Mouse (Mus musculus): ENCODE data around the gene Pet117. TPM values are rescaled to one million over a fixed set of nuclear protein-coding genes. Genes with fewer than 3 reads are reported as not detected.
A peak's percentile ranks its signal among the peaks of the same experiment; 100 is the strongest.
"Not testable (repeated sequence)": the region's sequence is repeated elsewhere in the genome, so short reads cannot be mapped to it uniquely, and the experiment has no call there.

Pet117 gene
- total and polyA plus RNA-seq, 2 experiments from 2014 or later = 2.3 TPM; not detected in 1

GRCm38 (mm10) chr2:144331401-144332302, 37.1 kb upstream of the Pet117 start, which contains the start of gene Ovol2:
Gene Ovol2 (minus strand): TSS chr2:144332146.
- Histone ChIP-seq H3K27me3 (ENCODE audit: insufficient read depth, low read length) (peaks cover 77% of the 10 kb centered on the region), H3K4me1 (ENCODE audit: insufficient read depth) (peaks cover 13% of the 10 kb centered on the region), H3K9me3 (ENCODE audit: low read length) (no peaks in the 10 kb centered on the region), H3K27ac (ENCODE audit: low read depth, low read length) (no peak within 1 kb of the TSS), H3K4me2 (ENCODE audit: low read depth) (peak within 1 kb of the TSS; percentile 92), H3K4me3 (ENCODE audit: low read depth, low read length) (peak within 1 kb of the TSS; percentile 43), H3K36me3 (ENCODE audit: insufficient read depth) (no peaks in the 10 kb centered on the region), H3K9ac (peak within 1 kb of the TSS; percentile 28)
- ATAC-seq (no peak), DNase-seq (no peak)
- TF ChIP-seq CTCF (IDR thresholded peaks at IDR 0.05; ENCODE audit: low read depth) = no peak
- WGBS = under 1% methylated on average over 56 of the region's 62 CpGs

GRCm38 (mm10) chr2:144332486-144332885, 36.3 kb upstream of the Pet117 start:
- Histone ChIP-seq H3K4me3 (ENCODE audit: low read depth, low read length) (peak overlapping the region; percentile 43), H3K9ac (no peak overlapping the region), H3K27me3 (ENCODE audit: insufficient read depth, low read length) (peaks cover 77% of the 10 kb centered on the region), H3K4me1 (ENCODE audit: insufficient read depth) (peaks cover 13% of the 10 kb centered on the region), H3K36me3 (ENCODE audit: insufficient read depth) (no peaks in the 10 kb centered on the region), H3K9me3 (ENCODE audit: low read length) (no peaks in the 10 kb centered on the region), H3K27ac (ENCODE audit: low read depth, low read length) (no peak overlapping the region), H3K4me2 (ENCODE audit: low read depth) (peak overlapping the region; percentile 92)
- ATAC-seq (no peak), DNase-seq (peak; percentile 31)
- WGBS = 6% methylated on average over 9 of the region's 9 CpGs
- no peak for TF ChIP-seq CTCF (IDR thresholded peaks at IDR 0.05; ENCODE audit: low read depth)

GRCm38 (mm10) chr2:144333138-144333842, 35.5 kb upstream of the Pet117 start:
- no peak overlapping the region for H3K9ac ChIP-seq
- peak; percentile 32; the same call in 1 of the 2 replicates for ATAC-seq
- WGBS = 6% methylated on average over 28 of the region's 28 CpGs

GRCm38 (mm10) chr2:144337230-144337629, 31.6 kb upstream of the Pet117 start:
- Histone ChIP-seq H3K9me3 (ENCODE audit: low read length) (no peaks in the 10 kb centered on the region), H3K4me2 (ENCODE audit: low read depth) (no peak overlapping the region), H3K9ac (no peak overlapping the region), H3K4me3 (ENCODE audit: low read depth, low read length) (no peak overlapping the region), H3K27ac (ENCODE audit: low read depth, low read length) (no peak overlapping the region), H3K4me1 (ENCODE audit: insufficient read depth) (peaks cover 4% of the 10 kb centered on the region), H3K27me3 (ENCODE audit: insufficient read depth, low read length) (peaks cover 33% of the 10 kb centered on the region), H3K36me3 (ENCODE audit: insufficient read depth) (no peaks in the 10 kb centered on the region)
- no peak for DNase-seq
- TF ChIP-seq CTCF (IDR thresholded peaks at IDR 0.05; ENCODE audit: low read depth) = no peak
- no peak for ATAC-seq
- 72% methylated on average over 3 of the region's 3 CpGs for WGBS

More at GRCm38 (mm10) chr2:144333138-144333842, 35.5 kb upstream of the Pet117 start:
- Histone ChIP-seq H3K27me3 (ENCODE audit: insufficient read depth, low read length) (peaks cover 71% of the 10 kb centered on the region), H3K36me3 (ENCODE audit: insufficient read depth) (no peaks in the 10 kb centered on the region), H3K9me3 (ENCODE audit: low read length) (no peaks in the 10 kb centered on the region), H3K27ac (ENCODE audit: low read depth, low read length) (no peak overlapping the region), H3K4me3 (ENCODE audit: low read depth, low read length) (peak overlapping the region; percentile 26), H3K4me1 (ENCODE audit: insufficient read depth) (peaks cover 13% of the 10 kb centered on the region), H3K4me2 (ENCODE audit: low read depth) (peak overlapping the region; percentile 92)
- peak; percentile 59 for DNase-seq
- TF ChIP-seq CTCF (IDR thresholded peaks at IDR 0.05; ENCODE audit: low read depth) = peak; percentile 61

- Histone ChIP-seq H3K4me2 (ENCODE audit: low read depth) (no peak overlapping the region), H3K4me3 (ENCODE audit: low read depth, low read length) (no peak overlapping the region), H3K27ac (ENCODE audit: low read depth, low read length) (no peak overlapping the region), H3K36me3 (ENCODE audit: insufficient read depth) (no peaks in the 10 kb centered on the region), H3K4me1 (ENCODE audit: insufficient read depth) (peaks cover 4% of the 10 kb centered on the region), H3K9ac (no peak overlapping the region), H3K9me3 (ENCODE audit: low read length) (no peaks in the 10 kb centered on the region), H3K27me3 (ENCODE audit: insufficient read depth, low read length) (peaks cover 28% of the 10 kb centered on the region)
- 69% methylated on average over 8 of the region's 8 CpGs for WGBS
- no peak for TF ChIP-seq CTCF (IDR thresholded peaks at IDR 0.05; ENCODE audit: low read depth)
- no peak for DNase-seq
- no peak for ATAC-seq
Measured at GRCm38 (mm10) chr2:144337701-144338100, 31.1 kb upstream of the Pet117 start.

- not testable (repeated sequence) for ATAC-seq; H3K36me3 ChIP-seq (ENCODE audit: insufficient read depth); DNase-seq; H3K9ac ChIP-seq; H3K4me2 ChIP-seq (ENCODE audit: low read depth); H3K9me3 ChIP-seq (ENCODE audit: low read length); H3K4me1 ChIP-seq (ENCODE audit: insufficient read depth); H3K27ac ChIP-seq (ENCODE audit: low read depth, low read length); H3K4me3 ChIP-seq (ENCODE audit: low read depth, low read length)
- H3K27me3 ChIP-seq (ENCODE audit: insufficient read depth, low read length) = peaks cover 25% of the 10 kb centered on the region
- 74% methylated on average over 6 of the region's 6 CpGs for WGBS
Measured at GRCm38 (mm10) chr2:144338149-144338548, 30.6 kb upstream of the Pet117 start.

- no peak overlapping the region for H3K4me2 ChIP-seq (ENCODE audit: low read depth)
- H3K27me3 ChIP-seq (ENCODE audit: insufficient read depth, low read length) = no peaks in the 10 kb centered on the region
- ATAC-seq (no peak), DNase-seq (no peak)
- no peak overlapping the region for H3K9ac ChIP-seq
- no peak overlapping the region for H3K27ac ChIP-seq (ENCODE audit: low read depth, low read length)
- H3K36me3 ChIP-seq (ENCODE audit: insufficient read depth) = no peaks in the 10 kb centered on the region
- no peak overlapping the region for H3K4me3 ChIP-seq (ENCODE audit: low read depth, low read length)
- H3K9me3 ChIP-seq (ENCODE audit: low read length) = no peaks in the 10 kb centered on the region
- no peaks in the 10 kb centered on the region for H3K4me1 ChIP-seq (ENCODE audit: insufficient read depth)
- WGBS = 84% methylated on average over 4 of the region's 4 CpGs
- TF ChIP-seq CTCF (IDR thresholded peaks at IDR 0.05; ENCODE audit: low read depth) = no peak
Measured at GRCm38 (mm10) chr2:144343158-144343557, 25.6 kb upstream of the Pet117 start.

Data from forebrain, postnatal 0 days (tissue).